Mouse (Mus musculus) myocyte (in vitro differentiated cells): ENCODE data around the gene Cd151. TPM values are rescaled to one million over a fixed set of nuclear protein-coding genes. Genes with fewer than 3 reads are reported as not detected.

Experiments
- H3K27me3 ChIP-seq: one replicate; pipeline ENCODE4 v1.6.1; 2011; ENCODE audit not compliant: control insufficient read depth, insufficient read depth, insufficient read length
- H3K36me3 ChIP-seq: one replicate; pipeline ENCODE4 v1.6.1; 2011; ENCODE audit not compliant: control insufficient read depth, insufficient read depth
- H3K4me2 ChIP-seq: one replicate; pipeline ENCODE4 v1.6.1; 2011; ENCODE audit warnings: low read depth, control low read depth
- H3K4me3 ChIP-seq: one replicate; pipeline ENCODE4 v1.5.1; 2011; ENCODE audit warnings: mild to moderate bottlenecking, control low read depth, moderate library complexity
- H3K79me2 ChIP-seq: one replicate; pipeline ENCODE4 v1.6.1; 2011; ENCODE audit not compliant: control insufficient read depth, insufficient read depth
- H3ac ChIP-seq: one replicate; pipeline ENCODE4 v1.6.1; 2011; ENCODE audit not compliant: control insufficient read depth, insufficient read length
- CEBPB ChIP-seq: IDR thresholded peaks from 2 replicates; pipeline ENCODE4 v1.6.1; 2011; ENCODE audit warnings: mild to moderate bottlenecking, moderate library complexity; ENCODE audit not compliant: poor library complexity, insufficient read depth, severe bottlenecking
- E2F4 ChIP-seq: IDR thresholded peaks from one replicate; pipeline ENCODE4 v1.6.1; 2011; ENCODE audit warnings: mild to moderate bottlenecking, control low read depth, moderate library complexity; ENCODE audit not compliant: insufficient read depth
- MAX ChIP-seq: IDR thresholded peaks from one replicate; pipeline ENCODE4 v1.6.1; 2011; ENCODE audit warnings: low read depth, mild to moderate bottlenecking, control low read depth
- MYOD1 ChIP-seq, 3 experiments: IDR thresholded peaks; one replicate each; pipeline ENCODE4 v1.6.1; 2011; ENCODE audit warnings: control low read depth in 2 of 3, low read depth in 2 of 3, mild to moderate bottlenecking in 2 of 3, moderate library complexity in 1 of 3; ENCODE audit not compliant: insufficient read length in 2 of 3, control insufficient read depth in 1 of 3
- MYOG ChIP-seq, 3 experiments: IDR thresholded peaks; one replicate each; pipeline ENCODE4 v1.6.1; 2011; ENCODE audit warnings: control low read depth in 2 of 3, low read depth in 2 of 3, mild to moderate bottlenecking in 2 of 3; ENCODE audit not compliant: insufficient read length in 2 of 3, control insufficient read depth in 1 of 3, insufficient read depth in 1 of 3
- POLR2A ChIP-seq: IDR thresholded peaks from one replicate; pipeline ENCODE4 v1.6.1; 2011; ENCODE audit warnings: low read depth, mild to moderate bottlenecking, control low read depth, moderate library complexity; ENCODE audit not compliant: insufficient read length
- POLR2AphosphoS2 ChIP-seq: IDR thresholded peaks from one replicate; pipeline ENCODE4 v1.6.1; 2011; ENCODE audit warnings: low read depth, control low read depth; ENCODE audit not compliant: insufficient read length
- REST ChIP-seq: IDR thresholded peaks from one replicate; pipeline ENCODE4 v1.6.1; 2011; ENCODE audit warnings: mild to moderate bottlenecking, control low read depth, moderate library complexity; ENCODE audit not compliant: insufficient read depth, insufficient read length
- SRF ChIP-seq: IDR thresholded peaks from one replicate; pipeline ENCODE4 v1.6.1; 2011; ENCODE audit warnings: low read depth; ENCODE audit not compliant: control insufficient read depth, insufficient read length
- TCF12 ChIP-seq: IDR thresholded peaks from one replicate; pipeline ENCODE4 v1.6.1; 2011; ENCODE audit warnings: mild to moderate bottlenecking, control low read depth; ENCODE audit not compliant: poor library complexity, insufficient read depth, severe bottlenecking
- TCF3 ChIP-seq: IDR thresholded peaks from one replicate; pipeline ENCODE4 v1.6.1; 2011; ENCODE audit warnings: low read depth, control low read depth; ENCODE audit not compliant: insufficient read length
- USF1 ChIP-seq: IDR thresholded peaks from one replicate; pipeline ENCODE4 v1.6.1; 2011; ENCODE audit warnings: low read depth, mild to moderate bottlenecking, control low read depth, moderate library complexity
- polyA plus RNA-seq: library from polyadenylated mRNA; unstranded; fragments of >200 nt; fragmentation: generic; extraction: Trizol; gene quantifications from one replicate; pipeline ENCODE4 v1.2.1, GENCODE M21; 2012; ENCODE audit warnings: missing spikeins

Gene Cd151
- polyA plus RNA-seq, 1 experiment: 267 TPM

DNA sequence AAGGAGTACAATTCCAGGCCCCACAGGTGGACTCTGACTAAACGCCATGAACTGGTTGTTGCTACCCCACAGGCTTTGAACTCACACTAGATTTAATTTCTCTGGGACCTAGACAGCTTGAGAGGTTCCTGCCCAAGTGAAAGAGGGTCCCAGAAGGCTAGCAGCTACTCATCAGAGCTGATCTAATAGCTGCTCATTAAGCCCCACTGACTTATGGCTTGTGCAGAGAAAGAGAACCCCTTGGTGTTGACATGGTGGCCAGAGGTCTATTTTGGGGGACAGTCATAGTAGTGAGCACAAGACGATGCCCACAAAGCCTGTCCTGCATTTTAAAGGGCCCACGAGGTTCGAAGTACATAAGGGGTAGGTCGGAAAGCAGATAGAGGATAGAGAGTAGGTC lies 7.0 kb downstream of the Cd151 start:
- Histone ChIP-seq H3K27me3 (no peaks in the 10 kb centered on the region), H3K36me3 (peaks cover 19% of the 10 kb centered on the region), H3K4me2 (peak overlapping the region; percentile 92), H3K4me3 (peak overlapping the region; percentile 80), H3K79me2 (peaks cover 69% of the 10 kb centered on the region), H3ac (peak overlapping the region; percentile 72)
- TF ChIP-seq MAX (no peak), SRF (no peak), E2F4 (no peak), POLR2A (no peak), REST (no peak), USF1 (no peak), TCF3 (no peak), TCF12 (no peak), CEBPB (no peak), MYOD1 (IDR thresholded peaks at IDR 0.05; ENCODE audit: control insufficient read depth in 1 of 3, insufficient read length in 2 of 3, low read depth in 2 of 3) (no peak), POLR2AphosphoS2 (no peak), MYOG (IDR thresholded peaks at IDR 0.05; ENCODE audit: control insufficient read depth in 1 of 3, insufficient read depth in 1 of 3, insufficient read length in 2 of 3, low read depth in 2 of 3) (no peak)

DNA sequence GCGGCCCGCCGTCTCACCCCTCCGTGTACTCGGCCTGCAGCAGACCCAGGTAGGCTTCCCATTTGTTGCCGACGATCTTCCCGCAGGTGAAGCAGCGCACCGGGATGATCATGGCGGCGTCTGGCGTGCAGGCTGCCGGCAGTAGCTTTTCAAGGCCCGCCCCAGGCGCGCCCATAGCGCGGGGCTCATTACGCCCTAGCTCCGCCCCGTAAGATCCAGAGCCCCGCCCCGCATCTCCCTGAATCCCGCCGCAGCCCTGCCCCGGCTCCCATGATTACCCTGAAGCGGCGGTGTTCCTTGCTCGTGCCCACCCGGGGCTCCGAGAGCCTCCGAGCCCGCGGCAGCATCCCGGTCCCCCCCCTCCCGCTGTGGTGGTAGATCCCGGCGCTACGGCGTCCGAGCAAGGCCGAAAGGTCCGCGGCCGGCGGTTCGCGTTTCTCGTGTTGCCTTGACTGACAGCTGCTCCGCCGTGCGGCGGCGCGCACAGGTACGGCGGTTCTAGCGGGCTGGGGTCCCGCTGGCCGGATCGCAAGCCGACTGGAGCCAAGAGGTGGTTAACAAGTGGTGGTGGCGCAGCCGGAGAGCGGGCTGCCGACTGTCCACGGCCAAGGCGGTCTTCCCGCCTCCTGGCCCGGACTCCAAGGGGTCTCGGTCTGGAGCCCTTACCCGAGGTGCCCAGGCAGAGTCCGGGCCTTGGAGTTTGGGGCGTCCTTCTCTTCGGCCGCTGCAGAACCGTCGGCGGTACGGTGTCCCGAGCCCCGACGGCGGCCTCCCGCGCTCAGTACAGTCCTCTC lies 8.0 kb downstream of the Cd151 start, which contains the start of the genes Polr2l and Tspan4:
TSS of gene Polr2l (minus strand) at position 122 of the 794 bp plus-strand sequence.
TSS of gene Tspan4 (plus strand) at position 230 of the 794 bp plus-strand sequence.
- H3K79me2 ChIP-seq: peaks cover 68% of the 10 kb centered on the region
- TF ChIP-seq POLR2A (peak; percentile 69), MYOG (IDR thresholded peaks at IDR 0.05; ENCODE audit: control insufficient read depth in 1 of 3, insufficient read depth in 1 of 3, insufficient read length in 2 of 3, low read depth in 2 of 3) (peak in 2 of 3 experiments; percentile 70 to 78), MYOD1 (IDR thresholded peaks at IDR 0.05; ENCODE audit: control insufficient read depth in 1 of 3, insufficient read length in 2 of 3, low read depth in 2 of 3) (peak in 2 of 3 experiments; percentile 37 to 75), POLR2AphosphoS2 (peak; percentile 49), CEBPB (no peak), E2F4 (no peak), USF1 (no peak)
- peak within 1 kb of the TSS; percentile 80 for H3K4me3 ChIP-seq
- H3K36me3 ChIP-seq: peaks cover 19% of the 10 kb centered on the region
- peak within 1 kb of the TSS; percentile 72 for H3ac ChIP-seq
- no peaks in the 10 kb centered on the region for H3K27me3 ChIP-seq
- peak within 1 kb of the TSS; percentile 95 for H3K4me2 ChIP-seq

DNA sequence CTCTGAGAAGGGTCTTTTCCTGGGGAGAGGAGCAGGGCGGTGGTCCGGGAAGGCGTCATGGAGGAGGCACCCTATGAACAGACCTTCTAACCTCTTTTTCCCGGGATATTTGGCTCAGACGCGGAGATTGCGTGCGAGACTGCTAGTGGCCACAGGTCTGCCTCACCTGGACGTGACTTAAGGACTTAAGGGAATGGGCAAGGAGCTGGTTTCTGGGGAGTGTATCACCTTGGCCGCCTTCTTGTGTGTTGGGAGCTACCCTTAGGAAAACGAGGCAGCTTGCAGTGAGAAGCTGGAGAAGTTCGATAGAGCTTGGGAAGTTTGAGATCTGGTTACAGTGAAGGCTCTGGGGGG lies 8.6 kb downstream of the Cd151 start:
- peak overlapping the region; percentile 72 for H3ac ChIP-seq
- peaks cover 67% of the 10 kb centered on the region for H3K79me2 ChIP-seq
- H3K36me3 ChIP-seq: peaks cover 16% of the 10 kb centered on the region
- TF ChIP-seq E2F4 (no peak), USF1 (no peak), CEBPB (no peak), MYOG (IDR thresholded peaks at IDR 0.05; ENCODE audit: control insufficient read depth in 1 of 3, insufficient read depth in 1 of 3, insufficient read length in 2 of 3, low read depth in 2 of 3) (no peak), POLR2AphosphoS2 (no peak), MYOD1 (IDR thresholded peaks at IDR 0.05; ENCODE audit: control insufficient read depth in 1 of 3, insufficient read length in 2 of 3, low read depth in 2 of 3) (no peak), MAX (no peak), TCF3 (no peak), REST (no peak), SRF (no peak), TCF12 (no peak), POLR2A (no peak)
- peak overlapping the region; percentile 80 for H3K4me3 ChIP-seq
- H3K27me3 ChIP-seq: no peaks in the 10 kb centered on the region
- peak overlapping the region; percentile 95 for H3K4me2 ChIP-seq

DNA sequence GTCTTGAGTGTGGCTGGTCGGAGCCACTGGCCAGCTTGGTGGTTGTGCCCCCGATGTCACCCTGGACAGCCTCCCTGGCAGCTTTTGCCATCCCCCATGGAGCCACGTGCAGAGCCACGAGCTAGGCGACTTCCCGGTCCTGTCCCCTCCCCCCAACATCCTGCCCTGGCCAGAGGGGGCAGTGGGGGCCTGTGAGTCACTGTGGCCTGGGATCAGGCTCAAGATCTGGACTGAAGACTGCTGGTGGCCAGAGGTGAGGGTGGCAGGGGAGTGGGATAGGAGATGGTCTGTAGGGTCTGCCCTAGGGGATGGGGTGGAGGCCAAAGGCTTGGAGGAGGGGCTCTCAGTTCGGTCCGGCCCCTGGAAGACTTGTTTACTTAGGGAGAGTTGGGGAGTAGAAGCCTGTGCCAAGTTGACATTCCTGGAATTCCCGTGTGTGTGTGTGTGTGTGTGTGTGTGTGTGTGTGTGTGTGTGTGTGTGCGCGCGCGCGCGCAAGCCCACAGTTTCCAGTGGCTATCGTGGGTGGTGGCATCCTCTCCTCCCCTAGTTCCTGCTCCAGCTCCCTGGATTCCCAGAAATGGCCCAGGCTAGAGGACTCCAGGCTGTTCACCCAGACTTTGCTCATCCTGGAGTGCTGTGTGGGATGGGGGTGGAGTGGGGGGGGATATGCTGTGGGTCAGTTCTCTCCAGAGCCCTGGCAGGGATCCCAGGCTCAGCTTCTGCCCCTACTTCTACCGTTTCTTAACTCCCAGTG lies 9.2 kb downstream of the Cd151 start:
- H3ac ChIP-seq: peak overlapping the region; percentile 72
- TF ChIP-seq MAX (no peak), MYOD1 (IDR thresholded peaks at IDR 0.05; ENCODE audit: control insufficient read depth in 1 of 3, insufficient read length in 2 of 3, low read depth in 2 of 3) (peak in 1 of 3 experiments; percentile 16), MYOG (IDR thresholded peaks at IDR 0.05; ENCODE audit: control insufficient read depth in 1 of 3, insufficient read depth in 1 of 3, insufficient read length in 2 of 3, low read depth in 2 of 3) (peak in 1 of 3 experiments; percentile 49), CEBPB (no peak), POLR2A (peak; percentile 47)
- H3K4me2 ChIP-seq: peak overlapping the region; percentile 95
- H3K36me3 ChIP-seq: peaks cover 11% of the 10 kb centered on the region
- H3K4me3 ChIP-seq: peak overlapping the region; percentile 80
- H3K27me3 ChIP-seq: no peaks in the 10 kb centered on the region
- H3K79me2 ChIP-seq: peaks cover 68% of the 10 kb centered on the region
